Mouse (Mus musculus): ENCODE measurements around the gene Slc25a44.

Gene Slc25a44

DNA sequence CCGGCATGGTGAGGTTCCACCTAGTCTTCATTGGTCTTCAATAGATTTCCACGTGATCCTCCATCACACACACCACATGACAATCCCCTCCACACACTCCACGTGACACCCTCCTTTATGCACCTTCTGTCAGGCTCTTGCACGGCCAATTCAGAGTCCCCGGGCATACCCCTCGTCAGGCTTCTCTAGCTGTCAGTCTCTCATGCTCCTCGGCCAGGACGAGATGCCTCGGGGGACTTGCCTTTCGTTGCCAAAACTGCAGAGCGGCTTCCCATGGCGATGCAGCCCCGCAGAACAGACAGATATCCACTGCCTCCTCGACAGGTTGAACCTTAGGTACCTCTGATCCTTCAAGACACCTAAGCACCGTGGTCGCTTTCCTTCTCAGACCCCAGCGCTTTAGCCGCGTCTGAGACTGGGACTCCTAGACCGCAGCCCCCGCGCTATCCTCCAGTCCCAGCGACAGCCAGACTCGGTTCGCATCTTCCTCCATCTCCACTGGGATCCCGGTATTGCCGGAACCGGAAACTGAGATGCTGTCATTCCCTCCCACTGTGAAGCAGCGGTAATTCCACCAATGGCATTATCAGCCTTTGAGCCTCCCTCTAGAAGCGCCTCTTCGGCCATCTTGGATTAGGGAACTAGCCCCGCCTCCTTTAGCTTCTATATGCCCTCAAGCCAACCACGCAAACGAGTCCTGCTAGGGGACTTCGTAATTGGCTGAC lies at the start of gene Slc25a44:
Gene Slc25a44 (minus strand): TSS at position 535 of the 725 bp plus-strand sequence.
- in situ Hi-C loops (cut with MboI) = no loop called here

DNA sequence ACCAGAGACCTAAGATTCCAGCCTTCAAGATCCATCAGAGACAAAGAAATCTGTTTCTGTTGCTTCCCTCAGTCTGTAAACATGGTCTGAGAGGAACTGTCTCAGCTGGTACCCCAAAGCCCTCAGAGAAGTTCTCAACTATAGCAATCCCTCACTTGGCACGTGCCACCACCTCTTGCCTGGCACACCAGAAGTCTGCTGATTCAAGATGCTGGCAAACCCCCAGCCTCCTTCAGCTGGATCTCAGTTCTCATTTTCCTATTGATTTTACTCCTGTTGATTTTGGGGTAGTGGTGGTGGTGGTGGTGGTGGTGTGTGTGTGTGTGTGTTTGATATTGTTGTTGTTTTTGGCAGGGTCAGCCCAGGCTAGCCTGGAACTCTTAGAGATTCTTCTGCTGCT lies 48.6 kb upstream of the Slc25a44 start:
- in situ Hi-C loops (cut with MboI) = no loop called here

DNA sequence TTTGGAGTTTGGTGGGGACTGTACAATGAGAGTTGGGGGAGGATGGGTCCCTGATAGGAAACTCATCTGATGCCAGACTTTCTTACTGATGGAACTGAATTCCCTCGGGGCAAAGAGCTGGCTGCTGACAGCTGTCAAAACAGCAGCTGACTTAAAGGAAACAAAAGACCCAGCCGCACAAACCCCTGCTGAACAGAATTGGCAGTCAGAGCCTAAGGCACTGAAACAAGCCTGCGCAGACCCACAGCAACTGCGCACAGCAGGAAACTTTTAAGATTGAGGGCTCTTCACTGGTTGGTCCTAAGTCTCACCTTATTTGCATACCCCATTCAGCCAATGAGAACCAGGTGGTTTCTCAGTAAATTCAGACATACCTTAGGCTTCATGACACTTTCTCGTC lies 48.1 kb upstream of the Slc25a44 start:
- in situ Hi-C loops (cut with MboI) = no loop called here

DNA sequence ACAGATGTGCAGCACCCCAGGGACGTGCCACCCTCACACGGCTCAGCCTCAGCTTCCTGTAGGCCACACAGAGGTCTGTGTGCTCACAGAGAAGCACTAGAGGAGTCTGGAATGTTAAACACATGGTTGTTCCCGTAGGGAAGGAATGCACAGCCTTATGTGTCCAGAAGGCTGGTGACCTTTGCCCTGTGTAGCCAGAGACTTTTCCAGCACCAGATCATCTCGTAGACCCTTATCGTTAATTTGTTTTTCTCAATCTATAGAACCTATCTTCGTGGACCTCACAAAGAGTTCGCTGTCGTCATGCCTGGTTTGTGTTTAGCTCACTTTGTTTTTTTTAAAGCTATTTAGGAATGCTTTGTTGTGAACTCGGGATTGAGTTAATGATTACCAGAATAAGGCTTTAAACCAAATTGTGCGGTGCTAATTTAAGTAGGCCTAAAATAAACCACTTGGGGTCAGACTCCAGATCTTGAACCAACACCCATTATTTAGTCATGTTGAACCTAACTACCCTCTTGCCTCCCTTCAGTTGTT lies 46.1 kb upstream of the Slc25a44 start:
- in situ Hi-C loops (cut with MboI) = no loop called here

DNA sequence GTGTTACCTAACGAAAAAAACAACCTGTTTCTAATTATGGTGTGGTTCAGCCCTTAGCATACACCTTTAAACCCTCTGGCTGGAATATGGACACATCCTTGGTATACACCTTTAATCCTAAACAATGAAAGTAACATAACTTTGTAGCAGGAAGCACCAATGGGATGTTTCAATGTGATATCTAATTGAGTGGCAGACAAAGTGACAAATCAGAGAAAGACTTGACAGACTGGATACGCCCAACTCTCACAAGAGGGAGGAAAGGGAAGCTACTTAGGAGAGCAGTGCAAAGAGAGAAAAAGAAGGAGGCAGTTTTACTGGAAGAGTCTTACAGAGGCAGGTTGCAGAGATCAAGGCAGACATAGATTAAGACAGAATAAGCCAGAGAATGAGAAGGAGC lies 44.5 kb upstream of the Slc25a44 start:
- in situ Hi-C loops (cut with MboI) = no loop called here

DNA sequence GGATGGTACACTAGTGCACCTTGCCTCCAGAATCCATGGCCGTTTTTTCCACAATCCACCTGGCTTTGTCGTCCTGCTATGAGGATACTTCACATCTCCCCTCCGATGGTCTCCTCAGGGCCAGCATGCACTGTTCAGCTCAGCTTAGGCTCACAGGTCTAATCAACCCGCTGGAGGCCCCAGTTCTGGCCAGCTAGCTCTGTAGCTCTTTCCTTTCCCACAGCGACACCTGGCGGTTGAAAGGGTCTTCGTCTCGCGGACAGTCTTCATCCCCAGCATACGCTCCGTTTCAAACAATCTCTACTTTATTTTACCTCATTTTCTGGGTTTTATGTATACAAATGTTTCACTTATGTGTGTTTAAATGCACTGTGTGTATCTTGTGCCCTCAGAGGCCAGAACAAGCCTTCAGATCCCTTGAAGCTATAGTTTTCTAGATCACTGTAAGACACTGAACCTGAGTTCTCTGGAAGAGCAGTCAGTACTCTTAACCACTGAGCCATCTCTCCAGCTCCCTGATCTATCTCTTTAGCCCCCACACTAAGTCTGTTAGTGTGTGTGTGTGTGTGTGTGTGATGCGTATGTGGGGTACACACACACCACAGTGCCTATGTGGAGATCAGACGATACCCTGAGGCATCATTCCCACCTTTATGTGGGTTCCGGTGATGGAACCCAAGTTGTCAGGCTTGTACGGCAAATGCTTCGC lies 42.3 kb upstream of the Slc25a44 start:
- in situ Hi-C loops (cut with MboI) = no loop called here

DNA sequence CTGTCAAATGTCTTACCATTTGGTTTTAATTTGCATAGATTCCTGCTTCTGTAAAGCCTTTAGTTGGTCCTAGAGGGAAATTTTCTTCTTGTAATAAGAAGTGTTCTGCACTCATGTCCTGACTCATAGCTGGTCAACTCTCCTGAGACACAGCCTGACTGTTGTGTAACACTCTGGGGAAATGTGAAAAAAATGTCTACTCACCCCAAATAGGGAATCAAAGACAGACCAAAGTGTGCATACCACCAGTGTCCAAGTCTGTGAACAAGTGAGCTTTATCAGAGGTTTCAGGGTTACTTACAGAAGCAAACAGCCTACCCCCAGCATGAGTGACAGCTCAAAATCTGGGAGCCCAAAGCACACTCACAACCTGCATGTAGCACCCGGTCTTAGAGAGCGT lies 40.2 kb upstream of the Slc25a44 start:
- in situ Hi-C loops (cut with MboI) = no loop called here

DNA sequence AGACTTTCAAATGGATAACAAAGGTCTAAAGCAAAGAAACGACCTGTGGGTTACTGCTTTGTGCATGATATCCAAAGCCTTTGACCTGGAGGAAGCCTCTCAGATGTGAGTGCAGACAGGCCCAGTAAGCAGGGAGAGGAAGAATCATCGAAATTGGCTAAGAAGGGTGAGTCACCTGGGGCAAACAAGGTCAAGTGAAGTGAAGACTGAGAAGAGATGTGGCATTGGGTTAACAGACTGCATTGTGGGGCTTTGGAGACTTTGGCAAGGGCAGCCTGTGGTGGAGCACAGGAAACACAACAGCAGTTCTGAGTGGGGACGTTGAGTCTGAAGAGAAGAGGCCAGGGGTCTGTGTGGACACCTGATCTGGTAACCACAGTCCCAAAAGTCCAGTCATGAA lies 39.5 kb upstream of the Slc25a44 start:
- in situ Hi-C loops (cut with MboI) = loop anchor here (5.0 kb wide), 1 partner anchor 57 kb away; no protein-coding TSS in a partner anchor

DNA sequence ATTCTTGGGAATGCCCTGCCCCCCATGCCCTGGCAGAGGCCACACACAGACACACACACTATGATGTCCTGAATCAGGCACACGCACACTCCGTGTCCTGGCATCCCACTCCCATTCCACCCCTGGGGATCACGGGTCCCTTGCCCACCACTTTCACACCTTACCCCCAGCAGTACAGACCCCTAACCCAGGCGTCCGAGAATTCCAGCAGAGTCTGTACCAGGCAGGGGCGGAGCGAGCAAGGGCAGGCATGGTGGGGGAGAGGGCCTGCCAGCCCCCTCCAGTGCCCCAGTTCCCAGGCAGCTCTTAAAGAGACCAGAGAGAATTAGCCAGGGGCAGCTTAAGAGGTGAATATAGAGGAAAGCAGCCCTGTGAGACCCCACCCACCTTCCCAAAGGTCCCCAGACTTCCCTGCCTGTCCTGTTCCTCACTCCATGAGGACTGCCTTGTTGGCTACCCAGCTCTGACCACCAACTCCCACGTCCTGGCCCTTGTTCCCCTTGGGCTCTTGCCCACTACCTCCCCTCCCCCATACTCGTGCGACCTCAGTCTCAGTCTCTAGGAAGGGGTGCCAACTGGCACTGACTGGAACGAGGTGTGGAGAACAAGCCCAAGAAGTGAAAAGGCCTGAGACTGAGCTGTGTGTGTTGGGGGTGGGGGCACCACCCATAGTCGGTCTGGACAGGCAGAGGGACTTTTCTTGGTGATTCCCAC lies 36.2 kb upstream of the Slc25a44 start, which contains the start of gene Sema4a:
Gene Sema4a (minus strand): TSS at position 200 of the 714 bp plus-strand sequence.
- in situ Hi-C loops (cut with MboI) = loop anchor here (5.0 kb wide), 1 partner anchor 54 kb away; no protein-coding TSS in a partner anchor

DNA sequence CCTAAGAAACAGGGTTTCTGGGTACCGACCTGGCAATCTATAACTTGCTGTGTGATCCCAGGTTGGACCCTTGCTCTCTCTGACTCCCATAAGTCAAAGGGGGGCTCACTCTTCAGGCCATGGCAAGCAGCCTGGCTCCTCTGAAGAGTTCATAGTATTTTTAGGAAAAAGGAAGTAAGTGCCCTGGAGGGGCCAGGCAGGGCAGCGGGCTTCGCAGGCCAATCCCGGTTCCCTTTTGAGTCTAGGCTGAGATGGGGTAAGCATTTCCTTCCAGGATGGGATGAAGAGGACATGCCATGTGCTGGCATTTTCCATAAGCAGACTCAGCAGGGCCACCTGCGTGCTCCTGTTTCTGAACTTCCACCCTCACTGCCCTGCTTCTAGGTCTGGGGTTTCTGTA lies 35.1 kb upstream of the Slc25a44 start:
- in situ Hi-C loops (cut with MboI) = loop anchor here (5.0 kb wide), 1 partner anchor 53 kb away; no protein-coding TSS in a partner anchor

DNA sequence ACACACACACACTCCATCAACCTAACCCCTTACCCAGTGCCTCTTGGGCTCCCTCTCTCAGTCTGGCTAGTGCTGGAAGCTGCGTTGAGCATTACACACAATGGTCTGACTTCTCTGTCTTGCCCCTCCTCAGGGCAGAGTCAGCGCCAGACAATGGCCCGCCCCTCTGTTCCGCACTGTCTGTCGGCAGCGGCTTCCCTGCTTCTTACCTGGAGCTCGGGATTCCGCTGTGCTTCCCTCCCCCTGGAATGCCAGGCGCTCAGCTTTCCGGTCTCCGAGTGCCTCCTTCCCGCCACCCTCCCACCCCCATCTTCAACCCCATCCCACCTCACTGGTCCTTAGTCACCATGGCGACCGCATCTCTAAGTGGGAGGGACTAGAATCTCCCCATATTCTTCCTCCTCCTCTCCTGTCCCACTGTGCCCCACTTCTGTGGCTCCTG lies 33.9 kb upstream of the Slc25a44 start:
- in situ Hi-C loops (cut with MboI) = no loop called here

DNA sequence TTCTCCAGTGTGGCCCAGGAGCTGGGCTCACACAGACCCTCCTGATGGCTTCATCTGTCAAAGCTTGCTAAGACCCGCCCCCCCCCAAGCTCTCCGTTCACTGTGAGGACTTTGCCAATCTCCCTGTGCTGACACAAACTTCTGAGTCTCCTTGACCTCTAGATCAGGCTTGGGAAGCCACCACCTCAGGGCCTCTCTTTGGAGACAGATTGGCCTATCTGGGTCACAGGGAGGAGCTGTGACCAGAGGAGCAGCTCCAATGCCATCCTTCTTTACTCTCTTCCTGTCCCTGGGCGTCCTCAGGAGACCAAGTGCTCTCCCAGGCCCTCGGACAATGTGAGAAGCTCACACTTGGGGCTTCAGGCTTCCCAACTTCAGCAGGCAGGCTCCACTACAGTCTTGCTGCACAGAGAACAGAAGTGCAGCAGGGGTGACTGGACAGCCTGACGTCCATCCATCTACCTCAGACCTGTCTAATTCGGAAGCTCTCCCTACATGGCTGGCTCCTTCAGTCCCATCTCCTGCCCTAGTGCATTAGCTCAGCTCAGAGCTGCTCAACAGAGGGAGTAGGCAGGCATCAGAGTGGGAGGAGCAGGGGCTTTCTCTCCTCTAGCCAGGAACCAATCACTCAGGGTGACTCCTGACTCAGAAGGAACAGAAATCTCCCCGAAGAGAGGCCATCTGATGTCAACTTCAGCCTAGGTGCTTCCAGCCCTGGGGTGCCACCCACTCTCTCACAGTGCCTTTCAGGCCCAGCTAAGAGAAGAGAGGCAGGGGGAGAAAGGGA lies 32.0 kb upstream of the Slc25a44 start:
- in situ Hi-C loops (cut with MboI) = no loop called here

DNA sequence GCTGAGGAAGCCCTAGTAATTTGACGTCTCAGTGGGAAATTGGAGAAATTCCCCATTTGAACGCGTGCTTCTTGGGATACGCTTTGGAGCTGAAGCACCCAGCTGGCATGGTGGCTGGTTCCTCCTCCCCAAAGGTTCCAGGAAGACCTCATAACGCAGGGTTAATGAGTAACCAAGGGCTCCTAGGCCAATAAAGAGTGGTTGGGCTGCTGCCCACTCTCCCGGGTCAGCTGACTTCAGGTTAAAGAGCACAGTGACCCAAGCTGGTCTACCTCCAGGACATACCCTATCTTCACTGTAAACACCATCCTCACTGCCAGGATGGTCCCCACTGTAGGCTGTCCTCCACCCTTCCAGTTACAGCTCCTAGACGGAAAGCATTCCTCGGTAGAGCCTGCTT lies 31.4 kb upstream of the Slc25a44 start:
- in situ Hi-C loops (cut with MboI) = no loop called here

DNA sequence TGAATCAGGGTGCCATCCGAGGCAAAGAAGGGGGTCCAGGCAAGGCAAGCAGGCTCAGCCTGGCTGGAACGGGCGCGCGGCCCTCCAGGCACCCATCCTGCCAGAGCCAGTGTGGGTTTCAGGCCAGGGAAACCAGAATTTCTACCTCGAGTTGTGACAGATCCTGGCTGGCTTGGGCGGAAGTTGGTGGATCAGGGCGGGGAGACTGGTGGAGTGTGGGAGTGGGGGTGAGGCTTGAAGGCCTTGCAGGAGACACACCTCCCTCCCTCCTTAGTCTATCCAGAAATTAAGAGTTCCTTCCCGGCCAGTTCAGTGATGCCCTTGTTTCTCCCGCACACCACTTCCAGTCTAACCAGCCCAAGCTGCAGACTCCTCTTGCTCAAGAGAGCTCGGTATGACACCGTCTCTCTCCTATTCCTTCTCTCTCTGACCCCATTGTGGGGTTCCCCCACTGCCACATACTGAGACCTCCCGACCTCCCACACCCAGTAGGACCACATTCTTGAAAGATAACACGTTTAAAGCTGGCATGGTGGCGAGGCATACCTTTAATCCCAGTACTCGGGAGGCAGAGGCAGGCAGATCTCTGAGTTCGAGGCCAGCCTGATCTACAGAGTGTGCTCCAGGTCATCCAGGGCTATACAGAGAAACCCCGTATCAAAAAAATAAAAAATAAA lies 30.8 kb upstream of the Slc25a44 start:
- in situ Hi-C loops (cut with MboI) = no loop called here

DNA sequence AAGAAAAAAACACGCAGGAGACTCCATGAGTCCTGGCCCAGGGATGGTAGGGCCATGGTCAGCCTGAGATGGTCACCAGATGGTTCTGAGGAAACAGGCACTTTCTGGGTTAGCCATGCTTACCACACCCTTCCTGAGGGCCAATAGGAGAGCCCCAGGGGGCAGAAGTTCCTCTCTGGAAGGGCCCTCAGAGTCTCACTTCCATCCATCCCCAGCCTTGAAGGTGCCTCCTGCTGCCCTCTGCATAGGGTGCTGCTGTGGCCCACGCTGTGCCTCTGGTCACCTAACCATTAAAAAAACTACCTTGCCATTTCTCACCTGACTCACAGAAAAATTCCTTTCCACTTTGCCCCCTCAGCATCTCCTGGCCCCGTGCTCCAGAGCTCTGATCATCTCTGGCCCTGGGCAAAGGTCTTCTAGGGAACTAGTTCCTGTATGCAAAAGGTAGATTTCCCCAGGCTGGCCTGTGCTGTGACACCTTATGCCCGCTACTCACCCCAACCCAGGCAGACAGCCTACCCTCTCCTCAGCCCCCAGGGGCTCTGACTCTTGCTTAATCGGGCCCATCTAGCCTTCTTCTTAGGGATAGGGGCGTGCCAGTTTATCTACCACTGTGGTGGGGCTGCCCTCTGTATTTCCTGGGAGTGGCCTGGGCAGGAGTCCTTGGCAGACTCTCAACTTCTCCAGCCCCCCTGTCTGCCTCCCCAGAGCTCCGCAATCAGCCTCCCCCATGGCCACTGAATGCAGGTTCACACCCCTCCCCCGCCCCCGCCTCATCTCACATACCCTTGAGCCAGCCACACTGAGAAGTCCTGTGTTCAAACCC lies 30.0 kb upstream of the Slc25a44 start:
- in situ Hi-C loops (cut with MboI) = no loop called here

DNA sequence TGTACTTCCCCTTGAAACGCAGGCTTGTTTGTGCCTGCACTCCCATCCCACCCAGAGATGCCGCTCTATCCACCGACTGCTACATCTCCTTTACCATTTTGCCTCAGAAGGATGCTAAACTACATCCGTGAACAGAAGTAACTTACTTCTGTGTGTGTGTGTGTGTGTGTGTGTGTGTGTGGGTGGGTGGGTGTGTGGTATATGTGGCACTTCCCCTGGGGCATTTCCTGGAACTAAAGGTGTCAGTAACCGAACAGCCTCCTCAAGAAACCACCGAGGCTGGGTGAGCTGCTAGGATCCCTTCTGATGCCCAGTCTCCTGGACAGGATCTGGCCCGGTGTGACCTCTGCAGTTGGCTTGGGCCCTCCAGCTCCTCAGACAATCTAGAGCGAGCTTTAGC lies 29.0 kb upstream of the Slc25a44 start:
- in situ Hi-C loops (cut with MboI) = no loop called here

DNA sequence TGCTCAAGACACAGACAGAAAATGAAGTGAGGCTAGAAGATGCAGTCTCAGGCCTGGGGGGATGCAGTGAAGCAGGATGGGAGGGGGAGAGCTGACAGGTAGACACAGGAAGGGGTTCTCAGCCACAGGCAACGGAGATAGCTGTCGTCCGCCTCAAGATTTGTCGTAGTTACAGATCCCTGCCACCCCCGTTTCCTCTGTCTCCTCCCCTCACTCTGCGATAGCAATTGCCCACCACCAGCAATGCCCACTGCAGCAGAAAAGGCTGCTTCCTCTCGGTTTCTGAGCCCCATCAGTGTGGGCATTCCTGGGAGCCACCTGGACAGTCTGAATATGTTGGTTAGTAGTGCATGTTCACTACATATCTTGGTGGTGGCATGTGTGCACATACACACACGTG lies 28.4 kb upstream of the Slc25a44 start:
- in situ Hi-C loops (cut with MboI) = no loop called here

DNA sequence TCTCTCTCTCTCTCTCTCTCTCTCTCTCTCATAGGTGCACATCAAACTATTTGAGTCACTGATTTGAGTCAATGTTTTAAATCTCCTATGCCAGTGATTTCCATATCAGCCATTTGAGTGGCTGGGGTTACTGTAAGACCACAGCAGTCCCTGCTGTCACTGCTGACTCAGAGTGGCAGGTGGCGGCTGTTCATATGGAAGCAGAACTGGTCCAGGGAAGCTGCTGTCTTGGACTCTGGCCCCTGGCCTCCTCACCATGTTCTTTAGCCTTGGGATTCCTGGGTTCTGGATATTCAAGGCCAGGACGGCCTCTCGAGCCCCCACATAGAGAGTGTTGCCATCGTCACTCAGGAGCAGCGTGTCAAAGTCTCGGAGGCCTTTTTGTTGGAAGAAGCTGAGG lies 27.8 kb upstream of the Slc25a44 start:
- in situ Hi-C loops (cut with MboI) = no loop called here

DNA sequence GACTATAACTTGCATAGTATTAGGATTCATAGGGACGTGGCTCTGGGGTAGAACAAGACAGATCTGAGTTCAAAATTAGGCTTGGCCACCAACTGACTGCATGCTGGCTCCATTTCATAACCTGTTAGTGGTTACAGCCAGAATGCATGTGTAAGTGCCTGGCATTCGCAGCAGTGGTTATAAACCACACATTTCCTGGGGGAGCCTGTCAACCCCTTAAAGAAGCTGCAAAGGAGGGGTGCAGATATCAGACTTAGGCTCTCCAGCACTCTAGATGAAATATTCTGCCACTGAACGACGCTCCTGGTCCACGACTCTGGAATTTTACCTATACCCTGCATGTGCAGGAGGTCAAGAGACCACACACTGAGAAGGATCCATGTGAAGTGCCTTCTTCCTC lies 27.3 kb upstream of the Slc25a44 start:
- in situ Hi-C loops (cut with MboI) = no loop called here
